8 mouse cellular contexts compared by ENCODE assay signal in the genomic region with DNA sequence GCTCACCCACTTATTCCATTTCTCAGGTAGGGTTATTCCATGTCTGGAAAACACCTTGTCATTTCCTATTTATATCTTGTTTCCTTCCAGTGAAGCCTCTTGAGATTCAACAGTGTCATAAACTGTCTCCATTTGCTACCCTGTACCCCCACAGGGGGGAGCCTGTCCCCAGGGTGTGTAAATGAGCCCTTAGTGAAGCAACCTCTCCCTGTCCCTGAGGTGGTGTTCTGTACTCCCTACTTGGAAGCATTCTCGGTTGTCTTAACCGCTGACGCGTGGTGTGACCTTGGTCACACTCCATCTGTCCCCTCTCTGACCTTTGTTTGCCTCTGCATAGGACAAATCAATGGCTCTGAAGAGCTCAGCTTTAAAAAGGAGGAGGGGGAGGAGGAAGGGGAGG. TPM values are rescaled to one million over a fixed set of nuclear protein-coding genes. Genes with fewer than 3 reads are reported as not detected.
DNase-seq lines count a peak whose midpoint lies in the region; ATAC-seq and TF ChIP-seq lines count a peak whose summit lies in the region.

No protein-coding gene starts in this region.

- no peak overlapping the region for H3K9ac ChIP-seq in kidney, embryonic 14.5 days (ENCODE audit: low read depth, low read length)
- no peak overlapping the region for H3K9ac ChIP-seq in liver, embryonic 14.5 days (replicated peaks)

- H3K4me2 ChIP-seq in kidney, embryonic 14.5 days (replicated peaks; ENCODE audit: low read depth, low read length) = no peak overlapping the region
- H3K4me2 ChIP-seq in liver, embryonic 14.5 days (ENCODE audit: low read depth) = no peak overlapping the region

- peak; percentile 58; the same call in 1 of the 2 replicates for TF ChIP-seq CTCF in cerebellum, adult 2 months (IDR thresholded peaks at IDR 0.05; ENCODE audit: borderline replicate concordance, insufficient read depth, low read depth, low read length)
- peak; percentile 73 for TF ChIP-seq CTCF in cortical plate, adult 2 months (IDR thresholded peaks at IDR 0.05; ENCODE audit: extremely low read depth, insufficient read depth, low read length)
- TF ChIP-seq CTCF in liver, embryonic 14.5 days (IDR thresholded peaks at IDR 0.05; ENCODE audit: low read depth) = peak; percentile 47

- peak; percentile 85 for ATAC-seq in kidney, embryonic 14.5 days (ENCODE audit: low FRiP score, low TSS enrichment)
- no peak for ATAC-seq in liver, embryonic 14.5 days (ENCODE audit: insufficient read depth)
- no peak for ATAC-seq in megakaryocyte, adult 5-6 weeks (ENCODE audit: poor library complexity, severe bottlenecking)

- no peak for DNase-seq in cerebellum, adult 2 months
- DNase-seq in cerebellum, adult 11 months = no peak
- peak; percentile 46 for DNase-seq in ovary, postnatal 14 days (ENCODE audit: low spot score)
- no peak for DNase-seq in ovary, adult 18-20 months (ENCODE audit: low spot score)
- DNase-seq in liver, embryonic 14.5 days (ENCODE audit: low read depth in 3 of 3, low spot score in 3 of 3) = peak in 1 of 3 experiments; percentile 12

- no peak for TF ChIP-seq POLR2A in cerebellum, adult 2 months (IDR thresholded peaks at IDR 0.05; ENCODE audit: borderline replicate concordance, insufficient read depth, low read length)
- TF ChIP-seq POLR2A in cortical plate, adult 2 months (IDR thresholded peaks at IDR 0.05; ENCODE audit: extremely low read depth, insufficient read depth, low read length) = no peak

- H3K4me1 ChIP-seq in cerebellum, adult 2 months (ENCODE audit: control insufficient read depth, insufficient read depth, low read length) = peaks cover 10% of the 10 kb centered on the region
- peaks cover under 1% of the 10 kb centered on the region for H3K4me1 ChIP-seq in cortical plate, adult 2 months (ENCODE audit: control insufficient read depth, insufficient read depth, low read length)
- H3K4me1 ChIP-seq in kidney, embryonic 14.5 days (ENCODE audit: control insufficient read depth, insufficient read depth, low read length) = 0 out of 2 replicates have a peak, but pooled peaks cover 2% of the 10 kb centered on the region
- peaks cover 0 to 8% of the 10 kb centered on the region in 2 experiments; a peak in 2 of 4 replicates for H3K4me1 ChIP-seq in liver, embryonic 14.5 days (replicated peaks; ENCODE audit: control insufficient read depth in 2 of 2, insufficient read depth in 2 of 2, low read length in 1 of 2)

- TF ChIP-seq EP300 in liver, embryonic 14.5 days (IDR thresholded peaks at IDR 0.05; ENCODE audit: low read depth) = no peak

- H3K36me3 ChIP-seq in kidney, embryonic 14.5 days (ENCODE audit: control insufficient read depth, insufficient read depth, low read length) = no peaks in the 10 kb centered on the region
- H3K36me3 ChIP-seq in liver, embryonic 14.5 days (replicated peaks; ENCODE audit: control insufficient read depth, insufficient read depth, low read depth) = no peaks in the 10 kb centered on the region

- no peaks in the 10 kb centered on the region for H3K9me3 ChIP-seq in kidney, embryonic 14.5 days (ENCODE audit: control insufficient read depth, low read length)
- H3K9me3 ChIP-seq in liver, embryonic 14.5 days (ENCODE audit: control insufficient read depth, low read length) = no peaks in the 10 kb centered on the region

- H3K27me3 ChIP-seq in cerebellum, adult 2 months (ENCODE audit: control insufficient read depth, insufficient read depth, low read length) = no peaks in the 10 kb centered on the region
- H3K27me3 ChIP-seq in kidney, embryonic 14.5 days (ENCODE audit: control insufficient read depth, insufficient read depth, low read length) = no peaks in the 10 kb centered on the region
- no peaks in the 10 kb centered on the region for H3K27me3 ChIP-seq in liver, embryonic 14.5 days (ENCODE audit: control insufficient read depth, insufficient read depth, low read length)

- 33% methylated on average over 4 of the region's 4 CpGs for WGBS in cerebellum, adult 2 months
- 13% methylated on average over 4 of the region's 4 CpGs for WGBS in kidney, embryonic 14.5 days
- 59% methylated on average over 4 of the region's 4 CpGs for WGBS in liver, embryonic 14.5 days (ENCODE audit: insufficient replicate concordance)

- no peak overlapping the region for H3K4me3 ChIP-seq in cerebellum, adult 2 months (replicated peaks; ENCODE audit: insufficient read depth, low read depth, low read length)
- no peak overlapping the region for H3K4me3 ChIP-seq in cortical plate, adult 2 months (ENCODE audit: insufficient read depth, low read length)
- H3K4me3 ChIP-seq in kidney, embryonic 14.5 days (ENCODE audit: low read length) = no peak overlapping the region
- H3K4me3 ChIP-seq in liver, embryonic 14.5 days (ENCODE audit: insufficient read depth in 1 of 2, low read depth in 2 of 2, low read length in 2 of 2) = no peak overlapping the region

- H3K27ac ChIP-seq in cerebellum, adult 2 months (ENCODE audit: insufficient read depth, low read length) = no peak overlapping the region
- H3K27ac ChIP-seq in cortical plate, adult 2 months (ENCODE audit: insufficient read depth, low read length) = no peak overlapping the region
- H3K27ac ChIP-seq in kidney, embryonic 14.5 days (ENCODE audit: low read depth, low read length) = no peak overlapping the region
- H3K27ac ChIP-seq in liver, embryonic 14.5 days = no peak overlapping the region

RNA-seq across cellular contexts. Expression of a gene that starts 43.5 kb away (rescaled TPM):
- polyA plus RNA-seq in cerebellum, adult 2 months (2012; rRNA removed) = 186 and 197 TPM in 2 replicates
- 140 and 145 TPM in 2 replicates for polyA plus RNA-seq in cortical plate, adult 2 months (2012; rRNA removed)
- 8.0 and 16.5 TPM in 2 replicates for polyA plus RNA-seq in kidney, embryonic 14.5 days (2014; fragmentation: Nextera tagmentation; extraction: Ambion mirVana)
- polyA plus RNA-seq in liver, embryonic 14.5 days (2012; rRNA removed) = 74.4 and 91.3 TPM in 2 replicates
- 48.9 and 52.5 TPM in 2 replicates for polyA plus RNA-seq in liver, embryonic 14.5 days (2014; fragmentation: Nextera tagmentation; extraction: Ambion mirVana)
- total RNA-seq in megakaryocyte, adult 5-6 weeks (2015) = 0.16 and 0.56 TPM in 2 replicates
- total RNA-seq in megakaryocyte, adult 5-6 weeks (2017) = 1.5 and 3.2 TPM in 2 replicates
